Mouse (Mus musculus) cerebellum, adult 2 months (tissue): ENCODE measurements around the gene Smarcc2.

ENCODE experiments used
- CTCF ChIP-seq: fragments of 200-500 bp; IDR thresholded peaks from 2 replicates; pipeline ENCODE4 v1.5.1; 2011; ENCODE audit warnings: low read depth, mild to moderate bottlenecking, control low read depth, low read length, moderate library complexity, borderline replicate concordance; ENCODE audit not compliant: insufficient read depth
- POLR2A ChIP-seq: fragments of 200-500 bp; IDR thresholded peaks from 2 replicates; pipeline ENCODE4 v1.6.1; 2011; ENCODE audit warnings: low read length, control low read depth, borderline replicate concordance; ENCODE audit not compliant: insufficient read depth

DNA sequence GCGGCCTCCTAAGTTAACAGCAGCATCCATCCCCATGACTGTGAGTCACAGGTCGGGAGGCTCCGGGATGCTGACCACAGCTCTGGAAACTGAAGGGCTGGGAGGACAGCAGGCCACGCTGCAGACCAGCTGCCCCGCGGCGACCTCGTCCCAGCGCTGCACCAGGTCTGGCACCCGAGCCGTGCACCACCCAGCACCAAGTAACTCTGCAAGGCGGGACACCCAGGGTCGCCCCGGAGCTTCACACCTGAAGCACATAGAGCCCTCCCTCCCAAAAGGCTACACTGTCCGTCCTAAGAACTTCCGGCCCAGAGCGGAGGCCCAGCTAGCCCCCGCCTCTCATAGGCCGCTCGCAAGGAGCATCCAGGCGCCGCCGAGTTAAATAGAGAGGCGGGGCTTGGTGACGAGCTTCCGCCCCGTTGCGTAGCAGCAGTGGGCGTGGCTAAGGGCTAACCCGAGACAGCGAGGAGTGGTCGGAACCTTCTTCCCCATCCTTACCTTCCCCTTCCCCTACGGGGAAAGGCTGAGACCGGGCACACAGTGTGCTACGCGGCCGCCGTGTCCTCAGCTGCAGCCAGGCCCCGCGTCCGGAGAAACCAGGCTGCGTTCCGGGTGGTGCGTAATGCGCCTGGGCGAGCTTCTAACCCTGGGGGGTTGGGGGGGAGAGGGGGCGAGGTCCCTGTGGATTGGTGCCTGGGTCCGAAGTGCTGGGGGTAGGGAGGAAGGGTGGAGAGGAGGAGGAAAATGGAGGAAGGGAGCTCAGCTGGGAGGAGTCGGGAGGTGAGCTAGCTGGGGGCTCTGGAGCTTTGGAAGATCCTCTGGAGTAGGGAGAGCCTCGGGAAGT lies 47.6 kb upstream of the Smarcc2 start, which contains the start of the genes Nabp2 and Rnf41:
- no peak for TF ChIP-seq CTCF
- TF ChIP-seq POLR2A, result peak; percentile 93; the same call in 1 of the 2 replicates
